21 mouse cellular contexts compared by ENCODE assay signal in genomic region chr6:40083726-40084125, GRCm38 (mm10).
DNase-seq lines count a peak whose midpoint lies in the region; ATAC-seq lines count a peak whose summit lies in the region.
"Had no signal": no experiment of that assay in that cellular context is flagged by ENCODE, and none has a peak within 500 bp of the region (broad histone marks: within the 10 kb centered on the region; RNA-seq: fewer than 3 reads in every experiment).

No protein-coding gene starts in this region.

- no peaks in the 10 kb centered on the region for H3K9me3 ChIP-seq in hindbrain, embryonic 15.5 days
- H3K9me3 ChIP-seq in hindbrain, embryonic 11.5 days (ENCODE audit: control insufficient read depth, low read length) = no peaks in the 10 kb centered on the region
- H3K9me3 ChIP-seq: G1E had no signal

- no peak overlapping the region for H3K4me3 ChIP-seq in hindbrain, embryonic 15.5 days
- H3K4me3 ChIP-seq in hindbrain, embryonic 11.5 days (ENCODE audit: low read depth, low read length) = no peak overlapping the region

- ATAC-seq in frontal cortex, adult (ENCODE audit: low TSS enrichment) = peak; percentile 60
- ATAC-seq in hindbrain, embryonic 15.5 days (ENCODE audit: low FRiP score, low read depth) = 0 out of 2 replicates have a peak, but pooled peaks have one; percentile 52
- no peak for ATAC-seq in hindbrain, embryonic 11.5 days (ENCODE audit: low FRiP score)
- ATAC-seq: activated CD4-positive, CD25-positive, alpha-beta regulatory T cell, adult 4 months; CD4-positive, CD25-positive, alpha-beta regulatory T cell, adult 4 months; Patski had no signal

- H3K27ac ChIP-seq in hindbrain, embryonic 15.5 days (replicated peaks) = no peak overlapping the region
- no peak overlapping the region for H3K27ac ChIP-seq in hindbrain, embryonic 11.5 days (ENCODE audit: low read depth, low read length)

- H3K4me2 ChIP-seq in hindbrain, embryonic 15.5 days = no peak overlapping the region
- H3K4me2 ChIP-seq in hindbrain, embryonic 11.5 days (replicated peaks; ENCODE audit: low read depth, low read length) = no peak overlapping the region

- WGBS in hindbrain, embryonic 15.5 days = 88% methylated on average over 3 of the region's 3 CpGs
- WGBS in hindbrain, embryonic 11.5 days = 91% methylated on average over 3 of the region's 3 CpGs

- no peak for DNase-seq in frontal cortex, postnatal 10 days (ENCODE audit: low spot score in 2 of 2)
- DNase-seq in hindbrain, embryonic 11.5 days (ENCODE audit: low spot score) = no peak
- peak; percentile 33 for DNase-seq in brain, adult 2 months (ENCODE audit: low read depth, low spot score)
- no peak for DNase-seq in liver
- DNase-seq: adrenal gland, adult 2 months; adrenal gland, adult 8-10 months; adrenal gland, postnatal 10 days; adrenal gland, postnatal 14 days; adrenal gland, postnatal 25 days; adrenal gland, postnatal 36 days; B cell, adult 2 months; cerebellum, adult 11 months; cerebellum, adult 11-12 months; cerebellum, adult 18-20 months; cerebellum, adult 2 months had no signal

- no peaks in the 10 kb centered on the region for H3K27me3 ChIP-seq in hindbrain, embryonic 15.5 days
- no peaks in the 10 kb centered on the region for H3K27me3 ChIP-seq in hindbrain, embryonic 11.5 days (ENCODE audit: control insufficient read depth, insufficient read depth, low read length)

- peaks cover 8% of the 10 kb centered on the region; the same call in 1 of the 2 replicates for H3K4me1 ChIP-seq in hindbrain, embryonic 15.5 days (replicated peaks)
- H3K4me1 ChIP-seq in hindbrain, embryonic 11.5 days (replicated peaks; ENCODE audit: control insufficient read depth, insufficient read depth, low read length) = no peaks in the 10 kb centered on the region

- no peak overlapping the region for H3K9ac ChIP-seq in hindbrain, embryonic 15.5 days
- H3K9ac ChIP-seq in hindbrain, embryonic 11.5 days (ENCODE audit: low read depth, low read length) = no peak overlapping the region

- H3K36me3 ChIP-seq in hindbrain, embryonic 15.5 days = no peaks in the 10 kb centered on the region
- H3K36me3 ChIP-seq in hindbrain, embryonic 11.5 days (ENCODE audit: control insufficient read depth, insufficient read depth, low read length) = no peaks in the 10 kb centered on the region
- H3K36me3 ChIP-seq: G1E had no signal
